Mouse (Mus musculus): ENCODE measurements around the gene Dpp6.

Gene Dpp6

DNA sequence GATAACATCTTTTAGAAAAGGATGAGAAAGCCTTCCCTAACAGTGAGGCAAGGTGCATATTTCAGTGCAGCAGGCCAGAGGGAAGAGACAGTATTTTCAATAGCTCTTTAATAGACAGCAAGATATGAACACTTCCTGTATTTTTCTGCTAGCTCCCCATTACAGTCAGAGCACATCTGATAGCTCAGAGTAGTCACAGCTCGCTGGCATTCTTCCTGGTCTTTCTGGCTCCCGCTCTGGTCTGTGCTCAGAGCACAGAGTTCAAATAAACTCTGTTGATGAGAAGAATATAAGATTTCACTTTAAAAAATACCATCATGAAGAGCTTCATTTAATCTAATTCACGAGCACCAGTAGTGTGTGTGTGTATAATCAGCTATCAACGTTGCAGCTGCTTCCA is 249.8 kb downstream of the Dpp6 start:
- DNase-seq, result no peak

DNA sequence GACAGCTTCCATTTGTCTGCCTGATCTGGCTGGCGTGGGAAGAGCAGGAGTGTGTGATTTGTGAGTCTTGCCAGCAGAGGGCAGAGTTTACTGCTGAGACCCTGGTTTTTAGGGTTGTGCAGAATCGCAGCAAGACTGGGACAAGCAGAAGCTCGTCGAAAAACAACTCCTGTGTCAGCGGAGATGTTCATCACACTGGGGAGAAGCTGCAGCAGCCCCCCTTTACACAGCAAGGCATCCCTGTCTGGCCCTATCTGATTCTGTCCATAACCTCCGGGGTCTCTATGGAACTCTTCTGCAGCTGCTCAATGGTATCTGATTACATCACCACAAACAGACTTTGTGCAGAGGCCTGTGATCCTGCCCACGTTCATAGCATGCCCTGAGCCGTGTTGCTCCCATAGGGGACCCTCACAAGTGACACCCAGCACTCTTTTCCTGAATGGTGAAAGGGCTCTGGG is 258.2 kb downstream of the Dpp6 start:
- DNase-seq, result peak; percentile 16

DNA sequence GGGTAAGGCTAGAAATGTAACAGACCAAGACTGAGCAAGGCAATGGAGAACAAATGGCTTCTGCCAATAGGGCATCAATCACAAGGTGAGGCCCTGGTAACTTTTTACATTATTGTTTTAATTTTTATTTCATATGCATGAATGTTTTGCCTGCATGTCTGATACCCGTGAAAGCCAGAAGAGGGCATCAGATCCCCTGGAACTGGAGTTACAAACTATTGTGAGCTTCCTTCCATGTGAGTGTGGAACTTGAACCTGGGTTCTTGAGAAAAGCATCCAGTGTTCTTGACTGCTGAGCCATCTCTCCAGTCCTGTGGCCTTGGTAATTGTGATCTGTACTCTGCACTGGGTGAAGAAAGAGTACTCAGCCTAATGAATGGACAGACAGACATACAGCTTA is 259.0 kb downstream of the Dpp6 start:
- DNase-seq, result no peak

DNA sequence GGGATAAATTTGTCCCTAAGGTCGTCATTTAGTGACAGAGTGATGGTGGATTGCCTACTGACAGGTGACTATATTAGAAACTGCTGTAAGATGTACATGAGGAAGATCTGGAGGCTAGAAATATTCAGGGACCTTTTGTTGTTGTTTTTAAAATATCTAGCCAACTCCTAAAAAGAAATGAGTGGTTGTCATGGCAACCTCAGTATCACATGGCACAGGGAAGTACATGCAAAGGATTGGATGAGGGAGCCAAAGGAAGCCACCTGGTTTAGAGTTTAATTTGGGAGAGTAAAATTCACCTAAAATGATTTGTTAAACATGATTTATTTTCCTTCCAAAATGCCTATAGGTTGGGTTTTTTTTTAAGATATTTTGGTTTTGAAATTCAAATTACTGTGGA is 260.8 kb downstream of the Dpp6 start:
- no peak for DNase-seq

GRCm38 (mm10) chr5:27081275-27081674 is 264.3 kb downstream of the Dpp6 start:
- DNase-seq, result no peak

DNA sequence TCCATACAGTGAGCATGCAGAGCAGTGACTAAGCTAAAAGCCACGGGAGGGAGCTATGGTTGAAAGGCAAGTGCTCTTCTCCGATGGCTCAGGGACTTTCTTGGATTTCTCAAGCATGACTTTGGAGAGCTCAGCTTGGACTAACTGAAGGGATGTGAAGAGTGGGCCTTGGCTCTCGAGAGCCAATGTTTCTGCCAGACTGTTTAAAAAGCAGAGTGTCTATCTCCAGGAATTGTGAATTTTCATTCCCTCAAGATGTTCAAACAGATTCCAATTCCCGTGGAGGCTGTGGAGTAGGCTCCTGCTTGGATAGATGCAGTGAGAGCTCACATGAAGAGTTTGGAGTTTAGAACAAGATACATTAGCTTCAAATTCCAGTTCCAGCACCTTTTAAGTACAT is 266.8 kb downstream of the Dpp6 start:
- no peak for DNase-seq

DNA sequence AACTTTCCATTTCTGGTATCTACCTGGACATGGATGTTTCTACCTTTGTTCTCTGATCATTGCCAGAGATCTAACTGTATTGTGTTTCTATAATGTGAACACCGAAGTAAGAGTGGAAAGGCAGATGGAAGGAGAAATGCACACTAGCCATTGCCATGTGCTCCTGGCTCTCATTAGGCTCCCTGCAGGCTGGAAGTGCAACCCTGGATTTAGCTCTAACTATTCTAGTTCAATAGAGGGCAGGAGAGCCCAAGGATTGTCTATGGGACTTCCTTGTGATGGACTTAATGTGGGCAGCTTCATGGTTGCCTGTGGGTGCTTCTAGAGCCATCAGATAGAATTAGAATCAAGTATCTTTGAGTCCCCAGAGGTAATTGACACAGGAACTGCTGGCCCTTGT is 291.2 kb downstream of the Dpp6 start:
- DNase-seq, result no peak

GRCm38 (mm10) chr5:27122479-27122878 is 305.5 kb downstream of the Dpp6 start:
- no peak for DNase-seq

DNA sequence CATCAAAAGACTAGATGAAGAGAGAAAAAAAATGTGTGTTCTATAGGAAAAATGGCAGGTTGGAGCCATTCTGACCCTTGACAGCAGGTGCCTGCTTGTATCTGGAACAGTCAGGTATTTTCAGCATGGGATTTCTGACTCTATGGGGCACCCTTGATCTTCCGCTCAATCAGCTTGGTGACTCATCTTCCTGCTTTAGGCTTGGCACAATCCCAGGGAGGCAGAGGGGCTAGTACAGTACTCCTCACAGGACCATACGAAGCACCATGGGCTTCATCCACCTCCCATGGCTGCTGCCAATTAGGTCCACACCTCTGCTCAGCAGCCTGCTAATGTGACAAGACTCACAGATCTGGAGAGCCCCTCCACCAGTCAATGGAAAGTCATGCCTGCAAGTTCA is 305.9 kb downstream of the Dpp6 start:
- no peak for DNase-seq

- DNase-seq, result no peak
Observed at GRCm38 (mm10) chr5:27126034-27126433, 309.0 kb downstream of the Dpp6 start.

DNA sequence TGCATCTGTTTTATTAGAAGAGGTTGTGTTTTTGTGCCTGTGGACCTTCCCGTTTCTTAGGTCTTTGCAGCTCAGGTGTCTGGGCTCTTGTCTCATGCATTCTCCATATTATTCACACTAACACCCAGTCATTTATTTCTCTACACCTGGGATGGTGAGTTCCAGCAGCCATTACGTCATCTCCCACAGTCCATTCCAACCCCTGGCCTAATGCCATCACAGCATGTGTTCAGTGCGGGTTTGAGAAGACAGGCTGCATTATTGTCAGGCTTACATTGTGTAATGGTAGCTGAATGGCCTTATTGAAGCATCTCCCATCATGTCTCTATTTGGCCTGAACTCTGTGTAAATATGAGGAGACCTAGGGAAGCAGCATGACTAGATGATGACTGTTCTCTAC is 316.2 kb downstream of the Dpp6 start:
- DNase-seq, result no peak

GRCm38 (mm10) chr5:27134436-27135005 is 317.5 kb downstream of the Dpp6 start:
- DNase-seq, result no peak

DNA sequence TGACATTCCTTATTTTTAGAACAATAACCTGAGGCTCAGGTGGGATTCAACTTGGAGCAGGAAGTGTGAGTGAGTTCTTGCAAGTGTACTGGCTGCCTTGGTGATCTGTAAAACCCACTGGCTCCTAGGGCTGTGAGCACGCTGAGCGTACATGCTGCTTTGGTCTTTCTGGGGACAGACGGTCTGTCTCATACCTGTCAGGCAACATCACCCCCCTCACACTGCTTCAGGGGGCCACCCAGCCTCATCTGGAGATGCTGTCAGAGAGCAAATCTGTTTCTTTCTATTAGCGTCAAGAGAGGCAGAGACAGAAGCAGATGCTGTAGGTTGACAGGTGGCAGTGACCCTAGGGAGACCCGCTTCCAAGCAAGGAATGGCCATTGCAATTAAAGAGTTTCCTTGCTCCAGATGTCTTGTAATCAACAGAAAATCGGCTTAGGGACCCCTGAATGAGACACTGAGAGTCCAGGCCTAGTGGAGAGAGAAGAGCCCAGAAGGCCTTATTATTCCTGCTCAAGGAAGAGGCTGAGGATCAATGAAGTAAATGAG is 330.5 kb downstream of the Dpp6 start:
- DNase-seq, result no peak

- no peak for DNase-seq
Observed at GRCm38 (mm10) chr5:27151017-27151416, 334.0 kb downstream of the Dpp6 start.

- no peak for DNase-seq
Observed at GRCm38 (mm10) chr5:27155671-27156070, 338.7 kb downstream of the Dpp6 start.

DNA sequence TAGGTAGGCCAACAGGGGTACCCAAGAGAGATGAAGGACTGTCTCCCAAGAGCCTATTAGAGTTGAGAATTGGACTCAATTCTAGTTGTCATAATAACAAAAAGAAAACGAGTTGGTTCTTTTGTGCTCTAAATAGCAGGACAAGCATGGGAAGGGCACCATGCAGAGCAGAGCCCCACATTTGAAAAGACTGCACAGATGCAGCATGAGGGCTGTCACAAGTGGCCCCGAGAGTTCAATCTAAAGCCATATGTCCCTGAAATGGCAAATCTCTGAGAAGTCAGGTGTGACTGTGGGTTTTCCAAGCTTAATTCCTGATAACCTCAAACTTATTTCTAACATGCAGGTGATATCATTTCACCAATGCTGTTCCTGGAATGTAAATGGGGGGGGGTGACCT is 339.4 kb downstream of the Dpp6 start:
- no peak for DNase-seq

GRCm38 (mm10) chr5:27161122-27161645 is 344.2 kb downstream of the Dpp6 start:
- DNase-seq, result no peak

DNA sequence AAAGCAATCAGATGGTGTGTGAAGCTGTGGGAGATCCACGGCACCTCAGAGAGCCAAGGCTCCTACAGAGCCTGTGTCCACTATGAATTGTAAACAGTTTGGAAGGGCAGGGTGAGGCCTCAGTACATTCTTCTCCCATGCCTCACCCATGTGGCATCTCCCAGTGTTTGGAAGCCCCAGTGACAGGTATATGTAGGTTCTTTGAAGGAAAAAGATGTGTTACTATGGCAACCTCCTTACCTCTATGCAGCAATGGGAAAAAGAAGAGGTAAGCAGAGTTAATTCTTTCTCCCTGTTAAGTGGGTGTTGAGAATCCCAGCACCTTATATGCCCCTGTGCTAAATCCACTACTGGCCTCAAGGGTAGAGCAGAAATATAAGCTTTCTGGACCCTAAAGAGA is 351.5 kb downstream of the Dpp6 start:
- DNase-seq, result no peak

DNA sequence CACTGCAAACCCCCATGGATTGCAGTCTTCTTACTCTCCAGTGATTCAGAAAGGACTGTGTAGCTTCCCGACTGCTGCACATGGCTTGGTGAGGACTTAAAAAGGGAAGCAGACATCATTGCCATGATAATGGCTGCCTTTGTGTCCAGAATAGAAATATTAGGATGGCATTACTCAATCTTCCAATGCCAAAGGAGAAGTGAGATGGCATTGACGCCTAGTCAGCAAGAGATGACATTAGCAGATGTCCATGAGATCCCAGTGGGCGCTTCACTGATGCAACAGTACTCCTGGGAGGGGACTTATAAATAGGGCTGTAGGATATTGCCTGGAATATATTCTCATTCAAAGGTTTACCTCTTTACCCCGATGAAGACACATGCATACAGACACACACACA is 368.0 kb downstream of the Dpp6 start:
- DNase-seq, result no peak

DNA sequence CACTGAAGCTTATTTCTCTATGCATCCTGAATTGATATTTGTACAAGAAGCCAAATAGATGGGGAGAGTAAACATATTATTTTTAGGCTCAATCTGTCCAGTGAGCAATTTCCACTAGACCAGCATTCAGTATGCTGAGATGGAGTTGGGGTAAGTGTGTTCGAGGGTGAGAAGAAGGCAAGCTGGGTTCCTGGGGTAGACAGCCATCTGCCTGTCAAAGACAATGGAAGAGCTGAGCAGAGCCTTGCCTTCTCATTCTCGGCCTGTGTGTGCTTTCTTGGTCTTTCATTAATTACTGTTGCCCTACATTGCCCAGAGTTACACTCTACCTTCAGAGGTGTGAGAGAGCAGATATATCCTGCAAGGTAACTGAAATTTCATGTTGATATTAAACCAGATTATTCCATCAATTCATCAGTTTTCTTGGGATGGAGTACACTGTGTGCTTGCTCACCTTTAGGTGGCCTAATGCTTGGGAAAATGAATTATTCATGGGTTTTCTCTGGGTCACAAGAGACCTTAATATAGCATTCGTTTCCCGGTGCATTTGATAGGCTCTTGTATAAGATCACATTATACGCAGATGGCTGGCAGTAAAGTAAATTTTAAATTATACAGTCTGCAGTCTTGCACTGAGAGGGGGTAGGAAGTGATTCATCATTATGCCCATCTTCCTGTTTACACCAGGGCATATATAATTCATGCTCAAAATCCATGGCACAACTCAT is 374.4 kb downstream of the Dpp6 start:
- no peak for DNase-seq

DNA sequence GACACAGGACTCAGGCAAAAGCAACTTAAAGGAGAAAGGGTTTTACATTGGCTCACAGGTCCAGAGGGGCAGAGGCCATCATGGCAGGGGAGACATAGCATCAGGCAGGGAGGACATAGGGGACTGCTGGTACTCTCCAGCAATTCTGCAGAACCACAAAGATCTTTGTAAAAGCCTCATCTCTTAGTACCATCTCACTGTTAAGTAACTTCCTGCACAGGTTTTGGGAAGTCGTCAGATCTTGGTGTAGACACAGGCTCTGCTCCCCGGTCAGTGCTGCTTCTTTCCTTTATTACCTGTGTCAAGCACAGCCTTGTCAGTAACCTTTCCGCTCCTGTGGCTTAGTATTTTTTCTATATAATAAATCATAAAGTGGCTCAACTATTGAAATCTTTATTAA is 377.2 kb downstream of the Dpp6 start:
- no peak for DNase-seq

- DNase-seq, result no peak
Observed at GRCm38 (mm10) chr5:27194975-27195374, 378.0 kb downstream of the Dpp6 start.

DNA sequence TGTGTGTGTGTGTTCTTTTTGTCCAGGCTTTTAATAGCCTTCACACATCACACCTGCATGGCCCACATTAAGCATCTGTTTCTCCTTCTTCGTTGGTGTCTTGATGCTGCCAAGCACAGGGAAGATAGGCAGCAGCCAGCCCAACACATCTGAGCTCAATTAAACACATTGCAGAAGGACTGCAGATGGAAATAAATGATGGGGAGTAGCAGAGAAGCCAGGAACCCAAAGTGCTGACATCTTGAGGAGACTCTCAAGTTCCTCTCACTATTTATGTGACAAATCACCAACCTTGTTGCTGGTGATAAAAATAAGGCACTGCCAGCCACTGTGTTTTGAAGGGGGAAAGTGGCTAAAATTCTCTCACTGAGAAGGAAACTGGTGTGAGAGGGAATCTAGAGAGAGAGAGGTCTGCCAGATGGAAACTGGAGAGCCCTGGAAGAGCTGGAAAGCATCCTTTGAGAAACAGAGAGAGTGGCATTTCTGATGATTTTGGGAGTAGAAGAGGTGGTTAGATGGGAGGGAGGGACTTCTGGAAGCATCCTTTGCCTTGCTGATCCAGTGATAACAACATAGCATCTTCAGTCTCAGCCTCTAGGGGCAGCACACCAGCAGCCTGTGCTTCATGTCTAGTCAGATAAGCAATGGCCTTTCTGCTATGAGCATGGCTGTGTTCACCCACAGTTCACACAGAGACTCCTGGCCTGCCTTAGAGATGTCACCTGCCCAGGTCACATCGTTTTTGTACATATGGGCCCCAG is 383.8 kb downstream of the Dpp6 start:
- DNase-seq, result no peak

GRCm38 (mm10) chr5:27203131-27203530 is 386.1 kb downstream of the Dpp6 start:
- no peak for DNase-seq
